Mouse (Mus musculus): ENCODE data around the gene Dbnl.

Dbnl gene

GRCm38 (mm10) chr11:5788056-5789014 lies at the start of gene Dbnl:
Dbnl (plus strand) TSS chr11:5788488.
- peak; percentile 89 for DNase-seq (ENCODE audit: low read depth, low spot score)

GRCm38 (mm10) chr11:5738888-5739632 lies 49.2 kb upstream of the Dbnl start:
- no peak for DNase-seq (ENCODE audit: low read depth, low spot score)

GRCm38 (mm10) chr11:5739846-5740245 lies 48.4 kb upstream of the Dbnl start:
- DNase-seq (ENCODE audit: low read depth, low spot score), result peak; percentile 30

GRCm38 (mm10) chr11:5740599-5740964 lies 47.7 kb upstream of the Dbnl start:
- DNase-seq (ENCODE audit: low read depth, low spot score), result peak; percentile 42

GRCm38 (mm10) chr11:5740965-5741627 lies 47.2 kb upstream of the Dbnl start:
- DNase-seq (ENCODE audit: low read depth, low spot score), result peak; percentile 74

- no peak for DNase-seq (ENCODE audit: low read depth, low spot score)
Measured at GRCm38 (mm10) chr11:5742106-5742505, 46.2 kb upstream of the Dbnl start.

- DNase-seq (ENCODE audit: low read depth, low spot score), result no peak
Measured at GRCm38 (mm10) chr11:5744951-5745350, 43.3 kb upstream of the Dbnl start.

- no peak for DNase-seq (ENCODE audit: low read depth, low spot score)
Measured at GRCm38 (mm10) chr11:5753755-5754154, 34.5 kb upstream of the Dbnl start.

GRCm38 (mm10) chr11:5761820-5762632 lies 26.3 kb upstream of the Dbnl start, which contains the start of gene Urgcp:
Urgcp (minus strand) TSS chr11:5762376.
- peak; percentile 96 for DNase-seq (ENCODE audit: low read depth, low spot score)

- DNase-seq (ENCODE audit: low read depth, low spot score), result no peak
Measured at GRCm38 (mm10) chr11:5762633-5762982, 25.7 kb upstream of the Dbnl start.

GRCm38 (mm10) chr11:5766019-5766418 lies 22.3 kb upstream of the Dbnl start:
- no peak for DNase-seq (ENCODE audit: low read depth, low spot score)

GRCm38 (mm10) chr11:5778481-5778880 lies 9.8 kb upstream of the Dbnl start:
- no peak for DNase-seq (ENCODE audit: low read depth, low spot score)

GRCm38 (mm10) chr11:5780035-5780499 lies 8.2 kb upstream of the Dbnl start:
- DNase-seq (ENCODE audit: low read depth, low spot score), result no peak

GRCm38 (mm10) chr11:5782199-5782944 lies 5.9 kb upstream of the Dbnl start:
- no peak for DNase-seq (ENCODE audit: low read depth, low spot score)

GRCm38 (mm10) chr11:5785732-5786131 lies 2.6 kb upstream of the Dbnl start:
- DNase-seq (ENCODE audit: low read depth, low spot score), result no peak

GRCm38 (mm10) chr11:5787671-5788055 lies 625 bp upstream of the Dbnl start:
- no peak for DNase-seq (ENCODE audit: low read depth, low spot score)

- no peak for DNase-seq (ENCODE audit: low read depth, low spot score)
Measured at GRCm38 (mm10) chr11:5789071-5789753, 924 bp downstream of the Dbnl start.

- no peak for DNase-seq (ENCODE audit: low read depth, low spot score)
Measured at GRCm38 (mm10) chr11:5789754-5790333, 1.6 kb downstream of the Dbnl start.

- no peak for DNase-seq (ENCODE audit: low read depth, low spot score)
Measured at GRCm38 (mm10) chr11:5790431-5790830, 2.1 kb downstream of the Dbnl start.
